Mouse (Mus musculus) hindbrain, embryonic 16.5 days (tissue): ENCODE measurements around the gene Cfap157. TPM values are rescaled to one million over a fixed set of nuclear protein-coding genes. Genes with fewer than 3 reads are reported as not detected.
A peak's percentile ranks its signal among the peaks of the same experiment; 100 is the strongest.

Source experiments
- ATAC-seq: fragments of 200-750 bp; cut with Nextera tagmentation; 2 replicates; pipeline ENCODE4 v1.8.0; 2017; ENCODE audit warnings: moderate TSS enrichment, moderate library complexity
- H3K27ac ChIP-seq: fragments of 300-500 bp; sonication (generic); 2 replicates; pipeline ENCODE4 v1.5.1; 2014; ENCODE audit warnings: low read depth, mild to moderate bottlenecking, control low read depth, low read length, moderate library complexity
- H3K27me3 ChIP-seq: fragments of 300-500 bp; sonication (generic); replicated peaks from 2 replicates; pipeline ENCODE4 v1.6.1; 2014; ENCODE audit warnings: low read length; ENCODE audit not compliant: control insufficient read depth, insufficient read depth
- H3K36me3 ChIP-seq: fragments of 300-500 bp; sonication (generic); 2 replicates; pipeline ENCODE4 v1.6.1; 2014; ENCODE audit warnings: mild to moderate bottlenecking, low read length, moderate library complexity, mixed read lengths; ENCODE audit not compliant: control insufficient read depth, insufficient read depth
- H3K4me1 ChIP-seq: fragments of 300-500 bp; sonication (generic); 2 replicates; pipeline ENCODE4 v1.6.1; 2014; ENCODE audit warnings: low read depth, low read length; ENCODE audit not compliant: control insufficient read depth, insufficient read depth
- H3K4me2 ChIP-seq: fragments of 300-500 bp; sonication (generic); 2 replicates; pipeline ENCODE4 v1.6.1; 2014; ENCODE audit warnings: mild to moderate bottlenecking, low read length, control low read depth, moderate library complexity
- H3K4me3 ChIP-seq: fragments of 300-500 bp; sonication (generic); 2 replicates; pipeline ENCODE4 v1.5.1; 2014; ENCODE audit warnings: mild to moderate bottlenecking, low read length, control low read depth, moderate library complexity
- H3K9ac ChIP-seq: fragments of 300-500 bp; sonication (generic); 2 replicates; pipeline ENCODE4 v1.6.1; 2014; ENCODE audit warnings: low read depth, mild to moderate bottlenecking, control low read depth, low read length, moderate library complexity
- H3K9me3 ChIP-seq: fragments of 300-500 bp; sonication (generic); 2 replicates; pipeline ENCODE4 v1.6.1; 2014; ENCODE audit warnings: mild to moderate bottlenecking, low read length, moderate library complexity; ENCODE audit not compliant: control insufficient read depth
- WGBS: fragments of 180-500 bp; shearing (Covaris S2); extraction: QIAGEN DNeasy Blood & Tissue Kit; methylation state at CpG from one replicate; pipeline ENCODE4 v1.1.7; 2014; 5-methylcytosine and 5-hydroxymethylcytosine counted together
- polyA plus RNA-seq: library from polyadenylated mRNA; unstranded; fragments of >200 nt; fragmentation: Nextera tagmentation; extraction: Ambion mirVana; gene quantifications from 2 replicates; pipeline ENCODE4 v1.2.1, GENCODE M21; 2015

The Cfap157 gene
- polyA plus RNA-seq, 1 experiment from 2014 or later, result 1.1 TPM

GRCm38 (mm10) chr2:32761361-32761760 lies 22.9 kb downstream of the Cfap157 start:
- Histone ChIP-seq H3K27me3 (no peaks in the 10 kb centered on the region), H3K36me3 (peaks cover 18% of the 10 kb centered on the region), H3K4me3 (no peak overlapping the region), H3K4me2 (no peak overlapping the region), H3K27ac (no peak overlapping the region), H3K9me3 (no peaks in the 10 kb centered on the region), H3K9ac (no peak overlapping the region), H3K4me1 (peaks cover 8% of the 10 kb centered on the region)
- no peak for ATAC-seq
- 87% methylated on average over 14 of the region's 14 CpGs for WGBS

- WGBS, result 75% methylated on average over 2 of the region's 2 CpGs
- H3K9me3 ChIP-seq, result no peaks in the 10 kb centered on the region
- H3K36me3 ChIP-seq, result peaks cover 29% of the 10 kb centered on the region
- no peak overlapping the region for H3K9ac ChIP-seq
- no peak overlapping the region for H3K4me3 ChIP-seq
- no peak overlapping the region for H3K4me2 ChIP-seq
- H3K27ac ChIP-seq, result no peak overlapping the region
- no peaks in the 10 kb centered on the region for H3K27me3 ChIP-seq
- no peak for ATAC-seq
- H3K4me1 ChIP-seq, result peaks cover 8% of the 10 kb centered on the region
Observed at GRCm38 (mm10) chr2:32759001-32759400, 25.2 kb downstream of the Cfap157 start.

- H3K27me3 ChIP-seq, result no peaks in the 10 kb centered on the region
- H3K4me1 ChIP-seq, result peaks cover 8% of the 10 kb centered on the region
- H3K27ac ChIP-seq, result no peak overlapping the region
- H3K36me3 ChIP-seq, result peaks cover 29% of the 10 kb centered on the region
- H3K4me2 ChIP-seq, result peak overlapping the region; percentile 61
- ATAC-seq, result no peak
- no peaks in the 10 kb centered on the region for H3K9me3 ChIP-seq
- H3K4me3 ChIP-seq, result no peak overlapping the region; the same call in 1 of the 2 replicates
- peak overlapping the region; percentile 27; the same call in 1 of the 2 replicates for H3K9ac ChIP-seq
- WGBS, result 73% methylated on average over 8 of the region's 8 CpGs
Observed at GRCm38 (mm10) chr2:32758503-32758902, 25.7 kb downstream of the Cfap157 start.

GRCm38 (mm10) chr2:32757056-32757845 lies 27.0 kb downstream of the Cfap157 start, which contains the start of gene Tor2a:
Gene Tor2a (plus strand): TSS chr2:32757234.
- under 1% methylated on average over 60 of the region's 66 CpGs for WGBS
- H3K36me3 ChIP-seq, result peaks cover 35% of the 10 kb centered on the region

GRCm38 (mm10) chr2:32756674-32757055 lies 27.6 kb downstream of the Cfap157 start:
- 22% methylated on average over 5 of the region's 6 CpGs for WGBS
- no peak overlapping the region for H3K9ac ChIP-seq
- H3K36me3 ChIP-seq, result peaks cover 32% of the 10 kb centered on the region
- no peaks in the 10 kb centered on the region for H3K27me3 ChIP-seq
- peak; percentile 34; the same call in 1 of the 2 replicates for ATAC-seq
- peak overlapping the region; percentile 49; the same call in 1 of the 2 replicates for H3K27ac ChIP-seq
- H3K4me2 ChIP-seq, result peak overlapping the region; percentile 61
- peak overlapping the region; percentile 51 for H3K4me3 ChIP-seq
- no peaks in the 10 kb centered on the region for H3K9me3 ChIP-seq
- H3K4me1 ChIP-seq, result peaks cover 8% of the 10 kb centered on the region

More at GRCm38 (mm10) chr2:32757056-32757845, 27.0 kb downstream of the Cfap157 start, which contains the start of gene Tor2a:
- Histone ChIP-seq H3K4me1 (peaks cover 8% of the 10 kb centered on the region), H3K27ac (peak within 1 kb of the TSS; percentile 80), H3K4me2 (peak within 1 kb of the TSS; percentile 61), H3K9ac (peak within 1 kb of the TSS; percentile 70), H3K9me3 (no peaks in the 10 kb centered on the region), H3K4me3 (peak within 1 kb of the TSS; percentile 51), H3K27me3 (no peaks in the 10 kb centered on the region)
- ATAC-seq, result peak; percentile 93

- no peak overlapping the region for H3K4me3 ChIP-seq
- no peak overlapping the region for H3K4me2 ChIP-seq
- WGBS, result 61% methylated on average over 10 of the region's 10 CpGs
- H3K27me3 ChIP-seq, result no peaks in the 10 kb centered on the region
- H3K9me3 ChIP-seq, result no peaks in the 10 kb centered on the region
- H3K9ac ChIP-seq, result no peak overlapping the region
- peaks cover 41% of the 10 kb centered on the region for H3K36me3 ChIP-seq
- ATAC-seq, result no peak
- peaks cover 6% of the 10 kb centered on the region for H3K4me1 ChIP-seq
- H3K27ac ChIP-seq, result no peak overlapping the region
Observed at GRCm38 (mm10) chr2:32752181-32752580, 32.0 kb downstream of the Cfap157 start.

- peak overlapping the region; percentile 28 for H3K4me3 ChIP-seq
- 25% methylated on average over 9 of the region's 10 CpGs for WGBS
Observed at GRCm38 (mm10) chr2:32751665-32752033, 32.6 kb downstream of the Cfap157 start.

GRCm38 (mm10) chr2:32750887-32751664 lies 33.2 kb downstream of the Cfap157 start:
- WGBS, result 11% methylated on average over 30 of the region's 31 CpGs
- Histone ChIP-seq H3K9me3 (no peaks in the 10 kb centered on the region), H3K27me3 (no peaks in the 10 kb centered on the region), H3K4me1 (peaks cover 6% of the 10 kb centered on the region), H3K36me3 (peaks cover 51% of the 10 kb centered on the region), H3K4me3 (peak overlapping the region; percentile 28), H3K27ac (peak overlapping the region; percentile 20; the same call in 1 of the 2 replicates), H3K4me2 (peak overlapping the region; percentile 54), H3K9ac (peak overlapping the region; percentile 38; the same call in 1 of the 2 replicates)
- ATAC-seq, result peak; percentile 64

More at GRCm38 (mm10) chr2:32751665-32752033, 32.6 kb downstream of the Cfap157 start:
- no peaks in the 10 kb centered on the region for H3K27me3 ChIP-seq
- peak overlapping the region; percentile 54 for H3K4me2 ChIP-seq
- no peak overlapping the region for H3K9ac ChIP-seq
- H3K27ac ChIP-seq, result no peak overlapping the region; the same call in 1 of the 2 replicates
- H3K9me3 ChIP-seq, result no peaks in the 10 kb centered on the region
- no peak for ATAC-seq
- peaks cover 46% of the 10 kb centered on the region for H3K36me3 ChIP-seq
- H3K4me1 ChIP-seq, result peaks cover 6% of the 10 kb centered on the region

- H3K4me2 ChIP-seq, result no peak overlapping the region
- H3K27me3 ChIP-seq, result no peaks in the 10 kb centered on the region
- H3K9ac ChIP-seq, result no peak overlapping the region
- H3K36me3 ChIP-seq, result peaks cover 58% of the 10 kb centered on the region
- peaks cover 6% of the 10 kb centered on the region for H3K4me1 ChIP-seq
- no peaks in the 10 kb centered on the region for H3K9me3 ChIP-seq
- H3K4me3 ChIP-seq, result no peak overlapping the region
- no peak overlapping the region for H3K27ac ChIP-seq
- 67% methylated on average over 7 of the region's 7 CpGs for WGBS
- ATAC-seq, result no peak
Observed at GRCm38 (mm10) chr2:32750199-32750598, 34.0 kb downstream of the Cfap157 start.
